Mouse (Mus musculus) ES-E14 (cell line): ENCODE results near the gene Pla2g4a. TPM values are rescaled to one million over a fixed set of nuclear protein-coding genes. Genes with fewer than 3 reads are reported as not detected.

ENCODE experiments used
- DNase-seq: peaks from one replicate; pipeline ENCODE4 v3.0.0-alpha.2; 2013; ENCODE audit warnings: low read depth, low spot score
- H3K27ac ChIP-seq: 2 replicates; pipeline ENCODE4 v1.5.1; 2012; ENCODE audit warnings: low read depth, mild to moderate bottlenecking, low read length, moderate library complexity, mixed read lengths; ENCODE audit not compliant: poor library complexity, insufficient read depth, severe bottlenecking
- H3K36me3 ChIP-seq: 2 replicates; pipeline ENCODE4 v1.6.1; 2012; ENCODE audit warnings: mild to moderate bottlenecking, low read length, moderate library complexity, mixed read lengths; ENCODE audit not compliant: control insufficient read depth, poor library complexity, insufficient read depth, severe bottlenecking
- H3K4me1 ChIP-seq, 2 experiments: fragments of 150-350 bp in 1 of 2; sonication (generic) in 1 of 2; 2 replicates each; pipeline ENCODE4 v1.6.1; 2012; ENCODE audit warnings: low read length in 2 of 2, mild to moderate bottlenecking in 1 of 2, mixed read lengths in 1 of 2; ENCODE audit not compliant: control insufficient read depth in 2 of 2, insufficient read depth in 2 of 2, poor library complexity in 1 of 2
- H3K4me3 ChIP-seq, 2 experiments: fragments of 150-350 bp in 1 of 2; sonication (generic) in 1 of 2; 2 replicates each; pipeline ENCODE4 v1.5.1; 2012; ENCODE audit warnings: low read length in 2 of 2, low read depth in 1 of 2, mild to moderate bottlenecking in 1 of 2, mixed read lengths in 1 of 2; ENCODE audit not compliant: insufficient read depth in 1 of 2, poor library complexity in 1 of 2, severe bottlenecking in 1 of 2
- H3K9ac ChIP-seq: 2 replicates; pipeline ENCODE4 v1.6.1; 2012; ENCODE audit warnings: low read depth, mild to moderate bottlenecking, low read length, mixed read lengths; ENCODE audit not compliant: poor library complexity, insufficient read depth, severe bottlenecking
- H3K9me3 ChIP-seq: fragments of 150-350 bp; sonication (generic); 2 replicates; pipeline ENCODE4 v1.6.1; 2012; ENCODE audit warnings: low read depth, mild to moderate bottlenecking, low read length; ENCODE audit not compliant: control insufficient read depth, insufficient read depth
- CHD2 ChIP-seq: IDR thresholded peaks from 2 replicates; pipeline ENCODE4 v1.6.1; 2014; ENCODE audit warnings: mild to moderate bottlenecking, low read depth, low read length, inconsistent platforms
- HCFC1 ChIP-seq: IDR thresholded peaks from 2 replicates; pipeline ENCODE4 v1.6.1; 2012; ENCODE audit warnings: low read length, inconsistent platforms, borderline replicate concordance; ENCODE audit not compliant: insufficient read depth
- MAFK ChIP-seq: IDR thresholded peaks from 2 replicates; pipeline ENCODE4 v1.6.1; 2014; ENCODE audit warnings: mild to moderate bottlenecking, low read depth, low read length, inconsistent platforms; ENCODE audit not compliant: insufficient read depth
- ZC3H11A ChIP-seq: IDR thresholded peaks from 2 replicates; pipeline ENCODE4 v1.6.1; 2012; ENCODE audit warnings: low read depth, mild to moderate bottlenecking, inconsistent platforms, low read length, borderline replicate concordance
- ZNF384 ChIP-seq: IDR thresholded peaks from 2 replicates; pipeline ENCODE4 v1.6.1; 2012; ENCODE audit warnings: low read depth, low read length, inconsistent platforms
- in situ Hi-C, 2 experiments: fragments of 600-800 bp; cut with MboI; formaldehyde crosslinking; loops; one replicate each; pipeline ENCODE4 v1.15.1; 2025; ENCODE audit warnings: low sequenced_read_pairs in 2 of 2, inconsistent platforms in 1 of 2; ENCODE audit not compliant: unreplicated experiment in 2 of 2
- total RNA-seq: library from RNA; depleted of rRNA; stranded (reverse); fragments of 300-350 nt; gene quantifications from 2 replicates; pipeline ENCODE4 v1.2.3, GENCODE M21; 2012; rRNA removed

Pla2g4a gene
- total RNA-seq, 1 experiment = 3.0 TPM

GRCm38 (mm10) chr1:149832514-149832913 is 128.6 kb downstream of the Pla2g4a start:
- no peak for DNase-seq
- Histone ChIP-seq H3K36me3 (no peaks in the 10 kb centered on the region), H3K9me3 (no peaks in the 10 kb centered on the region), H3K4me3 (no peak overlapping the region), H3K9ac (no peak overlapping the region), H3K4me1 (no peaks in the 10 kb centered on the region), H3K27ac (no peak overlapping the region)
- TF ChIP-seq ZNF384 = no peak
- TF ChIP-seq ZC3H11A = no peak
- TF ChIP-seq CHD2 = no peak
- TF ChIP-seq MAFK = no peak
- no peak for TF ChIP-seq HCFC1
- in situ Hi-C loops = no loop called here

DNA sequence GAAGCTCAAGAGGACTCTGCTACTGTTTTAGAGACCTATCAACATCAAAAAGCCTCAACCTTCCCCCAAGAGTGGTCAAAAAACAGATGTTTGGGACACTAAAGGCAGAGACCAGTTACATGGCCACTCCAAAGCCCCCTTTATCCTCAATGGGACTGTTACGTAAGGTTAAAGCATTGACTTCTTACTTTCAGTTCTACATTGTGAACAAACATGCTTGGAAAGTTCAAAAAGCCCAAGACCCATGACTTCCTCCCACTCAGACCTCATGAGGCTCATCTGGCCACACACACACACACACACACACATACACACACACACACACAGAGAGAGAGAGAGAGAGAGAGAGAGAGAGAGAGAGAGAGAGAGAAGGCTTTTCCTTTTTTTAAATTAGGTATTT is 130.0 kb downstream of the Pla2g4a start:
- no peak overlapping the region for H3K27ac ChIP-seq
- H3K36me3 ChIP-seq = no peaks in the 10 kb centered on the region
- no peak for DNase-seq
- H3K9me3 ChIP-seq = no peaks in the 10 kb centered on the region
- H3K9ac ChIP-seq = no peak overlapping the region
- in situ Hi-C loops = no loop called here
- TF ChIP-seq CHD2 (no peak), ZNF384 (no peak), MAFK (no peak), HCFC1 (no peak)
- no peak overlapping the region for H3K4me3 ChIP-seq
- H3K4me1 ChIP-seq = no peaks in the 10 kb centered on the region

DNA sequence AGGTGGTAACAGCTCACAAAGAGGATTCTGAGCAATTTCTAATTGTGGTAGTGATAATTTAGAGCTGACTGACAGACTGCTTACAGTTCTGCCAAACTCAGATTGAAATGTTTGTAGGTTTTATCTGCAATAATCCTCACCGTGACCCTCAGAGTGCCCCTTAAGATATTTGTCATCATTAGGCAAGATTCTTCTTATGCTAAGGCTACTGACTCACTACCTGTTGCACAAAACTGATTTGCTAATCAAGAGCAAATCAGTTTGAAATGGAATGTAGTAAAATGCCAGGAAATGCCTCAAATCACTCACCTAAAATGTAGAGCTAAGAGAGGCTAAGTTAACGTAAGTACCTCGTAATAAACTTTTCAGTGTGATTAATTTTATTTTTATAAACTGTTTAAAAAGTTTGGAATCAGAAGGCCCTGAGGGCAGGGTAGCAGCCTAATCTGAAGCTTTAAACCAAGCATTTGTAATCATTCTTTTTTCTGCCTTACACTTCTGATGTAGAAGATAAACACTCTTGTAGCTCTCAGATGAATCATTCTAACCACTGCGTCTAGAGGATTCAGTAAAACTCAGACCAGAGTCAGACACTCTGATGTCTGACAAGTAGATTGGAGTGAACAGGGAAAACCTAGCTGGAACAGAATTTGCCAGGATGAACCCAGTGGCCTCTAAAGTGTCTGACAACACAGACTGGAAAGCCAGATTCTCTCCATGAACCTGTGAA is 147.3 kb downstream of the Pla2g4a start:
- Histone ChIP-seq H3K9me3 (no peaks in the 10 kb centered on the region), H3K36me3 (no peaks in the 10 kb centered on the region), H3K4me3 (no peak overlapping the region), H3K27ac (no peak overlapping the region), H3K9ac (no peak overlapping the region), H3K4me1 (no peaks in the 10 kb centered on the region)
- TF ChIP-seq ZNF384 (no peak), HCFC1 (no peak), ZC3H11A (no peak), CHD2 (no peak), MAFK (no peak)
- in situ Hi-C loops = no loop called here
- DNase-seq = no peak

DNA sequence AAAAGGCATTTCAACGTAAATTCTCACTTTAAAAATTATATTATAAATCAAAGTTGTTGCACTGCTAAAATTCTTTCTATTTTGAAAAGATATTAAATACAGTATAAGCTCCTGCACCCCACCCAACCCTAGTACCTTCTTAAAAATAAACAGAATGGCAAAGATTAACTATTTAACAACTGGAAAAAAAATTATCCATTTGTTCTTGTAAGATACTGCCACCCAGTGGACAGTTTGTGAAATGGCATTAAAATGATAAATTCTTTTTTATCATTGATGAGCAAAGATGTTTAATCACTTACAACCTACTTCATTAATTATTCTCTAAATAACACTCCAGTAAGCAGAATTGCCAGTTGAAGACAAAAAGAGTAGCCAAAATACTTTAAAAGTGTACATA is 151.6 kb downstream of the Pla2g4a start:
- no peaks in the 10 kb centered on the region for H3K36me3 ChIP-seq
- in situ Hi-C loops = no loop called here
- TF ChIP-seq ZC3H11A = no peak
- no peak for TF ChIP-seq MAFK
- no peak for TF ChIP-seq CHD2
- TF ChIP-seq ZNF384 = no peak
- TF ChIP-seq HCFC1 = no peak

More for the DNA sequence above, 151.6 kb downstream of the Pla2g4a start:
- no peak overlapping the region for H3K9ac ChIP-seq
- no peak overlapping the region for H3K27ac ChIP-seq
- H3K4me1 ChIP-seq = no peaks in the 10 kb centered on the region
- no peak overlapping the region for H3K4me3 ChIP-seq
- H3K9me3 ChIP-seq = no peaks in the 10 kb centered on the region
- DNase-seq = no peak

Other genes starting within 250 kb of the Pla2g4a start
- gene Ptgs2, start 138.7 kb upstream of the Pla2g4a start, total RNA-seq = 3.4 and 12.9 TPM in 2 replicates